Mouse (Mus musculus): ENCODE measurements around the gene Dnajc9. TPM values are rescaled to one million over a fixed set of nuclear protein-coding genes. Genes with fewer than 3 reads are reported as not detected.

Gene Dnajc9
- total and polyA plus RNA-seq, 3 experiments: 8.2 to 13.4 (median 11.9) TPM

DNA sequence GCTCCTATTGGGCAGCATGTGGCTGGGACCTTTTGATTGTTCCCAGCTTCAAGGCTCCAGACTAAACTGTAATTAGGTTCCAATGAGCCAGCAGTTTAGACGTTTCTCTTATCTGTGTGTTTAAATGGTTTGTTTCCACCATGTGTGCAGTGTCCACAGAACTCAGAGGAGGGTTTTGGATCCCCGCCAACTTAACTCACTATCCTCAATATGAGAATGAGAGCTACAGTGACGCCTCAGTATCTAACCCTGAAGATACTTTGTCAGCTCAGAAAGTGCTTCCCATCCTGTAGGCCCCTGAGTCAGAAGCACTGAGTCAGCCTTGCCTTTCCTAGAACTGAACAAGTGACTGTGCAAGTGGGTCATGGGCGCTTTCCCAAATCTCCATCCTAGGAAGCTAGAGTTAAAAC, 11.6 kb downstream of the Dnajc9 start:
- 40% methylated on average over 4 of the region's 4 CpGs for WGBS
- no peaks in the 10 kb centered on the region for H3K36me3 ChIP-seq (ENCODE audit: control insufficient read depth, insufficient read depth, low read length)
- no peaks in the 10 kb centered on the region for H3K27me3 ChIP-seq (ENCODE audit: control insufficient read depth, insufficient read depth, low read length)
- H3K4me3 ChIP-seq: no peak overlapping the region
- TF ChIP-seq EP300 (IDR thresholded peaks at IDR 0.05; ENCODE audit: insufficient read depth, low read depth, low read length) (no peak), POLR2A (IDR thresholded peaks at IDR 0.05; ENCODE audit: insufficient read depth, low read depth, low read length) (no peak), CTCF (IDR thresholded peaks at IDR 0.05) (no peak)
- DNase-seq: no peak
- H3K27ac ChIP-seq: no peak overlapping the region
- intact Hi-C loops (cut with DNase I): no loop called here
- no peak overlapping the region for H3K9ac ChIP-seq (ENCODE audit: low read depth, low read length)
- no peaks in the 10 kb centered on the region for H3K79me2 ChIP-seq (replicated peaks; ENCODE audit: control insufficient read depth, insufficient read depth, low read length)
- H3K4me1 ChIP-seq (ENCODE audit: control insufficient read depth, insufficient read depth, low read length): no peaks in the 10 kb centered on the region

DNA sequence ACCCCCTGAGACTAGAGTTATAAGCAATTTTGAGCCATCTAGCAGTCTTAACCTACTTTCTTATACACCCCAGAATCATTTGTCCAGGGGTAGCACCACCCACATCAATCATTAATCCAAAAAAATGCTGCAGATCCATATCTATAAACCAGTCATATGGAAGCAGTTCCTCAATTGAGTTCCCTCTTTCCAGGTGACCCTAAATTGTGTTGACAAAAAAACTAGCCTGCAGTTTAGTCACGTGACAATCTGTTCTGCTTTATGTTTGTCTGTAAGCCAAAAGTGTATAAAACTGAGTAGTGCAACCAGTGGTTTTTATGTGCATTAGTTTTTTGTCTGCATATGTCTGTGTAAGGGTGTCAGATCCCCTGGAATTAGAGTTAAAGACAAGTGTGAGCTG, 16.9 kb downstream of the Dnajc9 start:
- H3K79me2 ChIP-seq (replicated peaks; ENCODE audit: control insufficient read depth, insufficient read depth, low read length): no peaks in the 10 kb centered on the region
- H3K27ac ChIP-seq: no peak overlapping the region
- DNase-seq: no peak
- WGBS: 92% methylated on average over 1 of the region's 1 CpGs
- intact Hi-C loops (cut with DNase I): no loop called here
- TF ChIP-seq CTCF (IDR thresholded peaks at IDR 0.05) (no peak), POLR2A (IDR thresholded peaks at IDR 0.05; ENCODE audit: insufficient read depth, low read depth, low read length) (no peak), EP300 (IDR thresholded peaks at IDR 0.05; ENCODE audit: insufficient read depth, low read depth, low read length) (no peak)
- H3K36me3 ChIP-seq (ENCODE audit: control insufficient read depth, insufficient read depth, low read length): no peaks in the 10 kb centered on the region
- H3K27me3 ChIP-seq (ENCODE audit: control insufficient read depth, insufficient read depth, low read length): no peaks in the 10 kb centered on the region
- no peak overlapping the region for H3K4me3 ChIP-seq
- H3K9ac ChIP-seq (ENCODE audit: low read depth, low read length): no peak overlapping the region
- H3K4me1 ChIP-seq (ENCODE audit: control insufficient read depth, insufficient read depth, low read length): no peaks in the 10 kb centered on the region

DNA sequence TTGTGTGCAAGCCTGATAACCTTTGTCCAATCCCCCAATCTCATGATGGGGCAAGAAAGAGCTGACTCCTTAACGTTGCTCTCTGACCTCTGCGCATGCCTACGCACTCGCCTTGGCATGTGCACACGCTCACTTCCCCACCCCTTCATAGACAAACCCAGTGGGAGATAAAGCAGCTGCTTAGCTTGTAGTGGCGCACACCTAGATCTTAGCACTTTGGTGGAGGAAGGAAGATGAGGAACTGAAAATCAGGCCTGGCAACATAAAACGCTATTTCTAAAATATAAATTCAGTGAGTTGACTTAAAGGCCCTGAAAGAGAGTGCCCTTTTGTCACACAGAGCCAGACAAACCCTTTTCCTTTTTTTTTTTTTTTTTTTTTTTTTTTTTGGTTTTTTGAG, 17.9 kb downstream of the Dnajc9 start:
- Histone ChIP-seq H3K36me3 (ENCODE audit: control insufficient read depth, insufficient read depth, low read length) (no peaks in the 10 kb centered on the region), H3K27ac (no peak overlapping the region), H3K4me1 (ENCODE audit: control insufficient read depth, insufficient read depth, low read length) (no peaks in the 10 kb centered on the region), H3K9ac (ENCODE audit: low read depth, low read length) (no peak overlapping the region), H3K27me3 (ENCODE audit: control insufficient read depth, insufficient read depth, low read length) (no peaks in the 10 kb centered on the region), H3K79me2 (replicated peaks; ENCODE audit: control insufficient read depth, insufficient read depth, low read length) (no peaks in the 10 kb centered on the region), H3K4me3 (no peak overlapping the region)
- 80% methylated on average over 7 of the region's 7 CpGs for WGBS
- DNase-seq: no peak
- intact Hi-C loops (cut with DNase I): no loop called here
- no peak for TF ChIP-seq CTCF (IDR thresholded peaks at IDR 0.05)

DNA sequence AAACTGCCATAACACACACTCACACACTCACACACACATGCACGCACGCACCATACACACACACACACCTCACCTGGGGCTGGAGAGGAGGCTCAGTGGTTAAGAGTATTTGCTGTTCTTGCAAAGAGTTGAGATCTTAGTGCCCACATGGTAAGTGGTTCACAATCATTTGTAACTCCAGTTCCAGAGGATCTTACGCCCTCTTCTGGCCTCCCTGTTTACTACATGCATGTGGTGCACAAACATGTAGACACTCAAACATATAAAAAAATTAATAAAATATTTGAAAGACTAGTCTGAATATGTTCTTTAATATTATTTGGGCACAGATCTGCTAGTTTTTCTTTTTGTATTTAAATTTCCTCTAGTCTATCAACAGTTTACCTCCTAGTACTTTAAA, 20.4 kb downstream of the Dnajc9 start:
- Histone ChIP-seq H3K27me3 (ENCODE audit: control insufficient read depth, insufficient read depth, low read length) (no peaks in the 10 kb centered on the region), H3K4me1 (ENCODE audit: control insufficient read depth, insufficient read depth, low read length) (no peaks in the 10 kb centered on the region), H3K79me2 (replicated peaks; ENCODE audit: control insufficient read depth, insufficient read depth, low read length) (no peaks in the 10 kb centered on the region), H3K9ac (ENCODE audit: low read depth, low read length) (no peak overlapping the region), H3K4me3 (no peak overlapping the region), H3K27ac (no peak overlapping the region), H3K36me3 (ENCODE audit: control insufficient read depth, insufficient read depth, low read length) (no peaks in the 10 kb centered on the region; the same call in 1 of the 2 replicates)
- intact Hi-C loops (cut with DNase I): no loop called here
- no peak for DNase-seq
- TF ChIP-seq POLR2A (IDR thresholded peaks at IDR 0.05; ENCODE audit: insufficient read depth, low read depth, low read length) (no peak), CTCF (IDR thresholded peaks at IDR 0.05) (no peak), EP300 (IDR thresholded peaks at IDR 0.05; ENCODE audit: insufficient read depth, low read depth, low read length) (no peak)
- WGBS: 95% methylated on average over 3 of the region's 3 CpGs

DNA sequence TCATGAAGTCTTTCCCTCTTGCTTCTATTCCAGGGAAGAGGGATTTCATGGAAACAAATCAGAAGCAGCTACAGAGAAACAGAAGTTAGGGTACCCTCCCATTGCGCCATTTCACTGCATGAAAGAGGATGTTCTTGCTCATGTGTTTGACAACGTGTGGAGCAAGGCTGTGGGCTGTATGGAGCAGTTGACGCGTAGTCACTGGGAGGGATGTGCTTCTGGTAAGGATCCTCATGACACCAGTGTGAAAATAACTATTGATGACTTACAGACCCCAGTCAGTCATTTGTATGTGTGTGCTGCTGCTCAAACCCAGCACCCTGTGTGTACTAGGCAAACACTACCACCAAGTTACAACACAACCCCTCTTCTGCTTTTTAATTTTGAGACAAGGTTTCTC, 25.5 kb downstream of the Dnajc9 start:
- Histone ChIP-seq H3K4me1 (ENCODE audit: control insufficient read depth, insufficient read depth, low read length) (no peaks in the 10 kb centered on the region), H3K79me2 (replicated peaks; ENCODE audit: control insufficient read depth, insufficient read depth, low read length) (no peaks in the 10 kb centered on the region), H3K27ac (no peak overlapping the region), H3K9ac (ENCODE audit: low read depth, low read length) (no peak overlapping the region), H3K36me3 (ENCODE audit: control insufficient read depth, insufficient read depth, low read length) (peaks cover 2% of the 10 kb centered on the region), H3K27me3 (ENCODE audit: control insufficient read depth, insufficient read depth, low read length) (no peaks in the 10 kb centered on the region), H3K4me3 (no peak overlapping the region)
- WGBS: 82% methylated on average over 4 of the region's 4 CpGs
- no peak for DNase-seq
- TF ChIP-seq EP300 (IDR thresholded peaks at IDR 0.05; ENCODE audit: insufficient read depth, low read depth, low read length): no peak
- no peak for TF ChIP-seq CTCF (IDR thresholded peaks at IDR 0.05)
- no peak for TF ChIP-seq POLR2A (IDR thresholded peaks at IDR 0.05; ENCODE audit: insufficient read depth, low read depth, low read length)
- intact Hi-C loops (cut with DNase I): no loop called here

DNA sequence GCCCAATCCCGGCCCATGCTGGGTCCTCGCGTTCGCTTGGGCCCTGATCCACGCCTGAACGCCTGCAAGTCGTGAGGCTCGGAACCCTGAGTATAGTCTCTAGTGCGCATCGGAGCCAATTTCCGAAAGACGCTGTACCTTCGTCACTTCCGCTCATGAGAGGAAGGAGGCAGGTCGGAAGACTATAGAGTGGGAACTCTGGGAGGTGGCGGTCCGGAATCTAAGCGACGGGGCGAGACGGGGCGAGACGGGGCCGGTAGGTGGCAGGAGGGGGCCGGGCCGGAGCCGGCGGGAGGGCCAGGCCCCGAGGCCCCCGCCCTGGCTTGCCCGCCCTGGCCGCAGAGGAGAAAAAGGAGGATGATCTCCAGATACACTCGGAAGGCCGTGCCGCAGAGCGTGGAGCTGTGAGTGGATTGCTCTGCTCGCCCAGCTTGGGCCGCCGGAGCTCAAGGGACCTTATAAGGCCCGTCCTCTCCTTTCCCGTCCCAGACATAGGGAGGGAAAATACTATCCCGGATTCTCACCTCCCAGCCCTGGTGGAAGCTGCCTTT, 40.6 kb downstream of the Dnajc9 start, which contains the start of the genes Ecd and Fam149b:
Gene Ecd, minus strand, starts transcription at position 131 of the 551 bp plus-strand sequence.
Gene Fam149b, plus strand, starts transcription at position 172 of the 551 bp plus-strand sequence.
- intact Hi-C loops (cut with DNase I): loop anchor here (2.0 to 5.0 kb wide), 2 partner anchors 41 to 51 kb away; partner anchors contain the start of gene Dnajc9
- WGBS: under 1% methylated on average over 42 of the region's 42 CpGs
- Histone ChIP-seq H3K4me3 (peak within 1 kb of the TSS; percentile 94), H3K36me3 (ENCODE audit: control insufficient read depth, insufficient read depth, low read length) (peaks cover 6% of the 10 kb centered on the region), H3K9ac (ENCODE audit: low read depth, low read length) (peak within 1 kb of the TSS; percentile 90), H3K27me3 (ENCODE audit: control insufficient read depth, insufficient read depth, low read length) (no peaks in the 10 kb centered on the region), H3K27ac (peak within 1 kb of the TSS; percentile 96), H3K79me2 (replicated peaks; ENCODE audit: control insufficient read depth, insufficient read depth, low read length) (0 out of 2 replicates have a peak, but pooled peaks cover 4% of the 10 kb centered on the region), H3K4me1 (ENCODE audit: control insufficient read depth, insufficient read depth, low read length) (peaks cover 2% of the 10 kb centered on the region)
- peak; percentile 91 to 92 for DNase-seq
- peak; percentile 87 for TF ChIP-seq EP300 (IDR thresholded peaks at IDR 0.05; ENCODE audit: insufficient read depth, low read depth, low read length)
- TF ChIP-seq CTCF (IDR thresholded peaks at IDR 0.05): peak; percentile 75
- TF ChIP-seq POLR2A (IDR thresholded peaks at IDR 0.05; ENCODE audit: insufficient read depth, low read depth, low read length): peak; percentile 72

Data from heart, adult 2 months (tissue).